Comparison of ENCODE assay signal across 14 mouse cellular contexts in the genomic region with DNA sequence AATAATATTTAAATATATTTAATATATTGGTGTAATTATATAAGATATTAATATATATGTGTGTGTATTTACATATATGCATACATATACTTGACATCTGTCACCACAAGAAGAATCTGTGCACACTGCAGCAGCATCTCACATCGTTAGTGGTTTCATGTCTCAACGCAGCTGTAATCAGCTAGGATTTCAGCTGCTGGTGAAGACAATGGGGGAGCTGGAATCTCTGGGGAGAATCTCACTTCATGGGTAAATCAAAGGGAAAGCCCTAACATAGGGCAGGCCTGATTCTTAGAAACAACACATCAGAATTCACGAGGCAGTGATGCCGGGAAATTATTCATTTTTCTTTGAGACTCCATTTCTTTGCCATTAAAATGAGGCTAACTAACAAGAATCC.
"Had no signal": no experiment of that assay in that cellular context is flagged by ENCODE, and none has a peak within 500 bp of the region (broad histone marks: within the 10 kb centered on the region; RNA-seq: fewer than 3 reads in every experiment).

No protein-coding gene starts in this region.

- H3K4me1 ChIP-seq: liver, embryonic 13.5 days; midbrain, embryonic 15.5 days; neural tube, embryonic 12.5 days had no signal

- DNase-seq: kidney, adult 8-10 months; kidney, postnatal 10 days; kidney, postnatal 36 days; layer of hippocampus, postnatal 36 days; liver, embryonic 13.5 days; lung, adult 2 months; lung, postnatal 14 days; thymus, adult 18-20 months; thymus, postnatal 36 days had no signal

- H3K36me3 ChIP-seq: kidney, embryonic 15.5 days; liver, embryonic 13.5 days; midbrain, embryonic 15.5 days; neural tube, embryonic 12.5 days had no signal

- H3K27ac ChIP-seq: kidney, embryonic 15.5 days; left cerebral cortex, adult 2 months; liver, embryonic 13.5 days; macrophage; midbrain, embryonic 15.5 days; neural tube, embryonic 12.5 days had no signal

- H3K4me3 ChIP-seq: kidney, embryonic 15.5 days; left cerebral cortex, adult 2 months; liver, embryonic 13.5 days; midbrain, embryonic 15.5 days; neural tube, embryonic 12.5 days had no signal

- H3K9me3 ChIP-seq: kidney, embryonic 15.5 days; liver, embryonic 13.5 days; midbrain, embryonic 15.5 days; neural tube, embryonic 12.5 days had no signal

- H3K27me3 ChIP-seq: kidney, embryonic 15.5 days; liver, embryonic 13.5 days; midbrain, embryonic 15.5 days; neural tube, embryonic 12.5 days had no signal

- H3K9ac ChIP-seq: kidney, embryonic 15.5 days; liver, embryonic 13.5 days; midbrain, embryonic 15.5 days; neural tube, embryonic 12.5 days had no signal

- H3K4me2 ChIP-seq: kidney, embryonic 15.5 days; liver, embryonic 13.5 days; midbrain, embryonic 15.5 days; neural tube, embryonic 12.5 days had no signal

- ATAC-seq: midbrain, embryonic 15.5 days had no signal
